Mouse (Mus musculus): ENCODE results near the gene Lmo2. TPM values are rescaled to one million over a fixed set of nuclear protein-coding genes. Genes with fewer than 3 reads are reported as not detected.
"Not testable (repeated sequence)": the region's sequence is repeated elsewhere in the genome, so short reads cannot be mapped to it uniquely, and the experiment has no call there.

Lmo2 gene
- polyA plus RNA-seq, 1 experiment from 2014 or later = 23.6 TPM

DNA sequence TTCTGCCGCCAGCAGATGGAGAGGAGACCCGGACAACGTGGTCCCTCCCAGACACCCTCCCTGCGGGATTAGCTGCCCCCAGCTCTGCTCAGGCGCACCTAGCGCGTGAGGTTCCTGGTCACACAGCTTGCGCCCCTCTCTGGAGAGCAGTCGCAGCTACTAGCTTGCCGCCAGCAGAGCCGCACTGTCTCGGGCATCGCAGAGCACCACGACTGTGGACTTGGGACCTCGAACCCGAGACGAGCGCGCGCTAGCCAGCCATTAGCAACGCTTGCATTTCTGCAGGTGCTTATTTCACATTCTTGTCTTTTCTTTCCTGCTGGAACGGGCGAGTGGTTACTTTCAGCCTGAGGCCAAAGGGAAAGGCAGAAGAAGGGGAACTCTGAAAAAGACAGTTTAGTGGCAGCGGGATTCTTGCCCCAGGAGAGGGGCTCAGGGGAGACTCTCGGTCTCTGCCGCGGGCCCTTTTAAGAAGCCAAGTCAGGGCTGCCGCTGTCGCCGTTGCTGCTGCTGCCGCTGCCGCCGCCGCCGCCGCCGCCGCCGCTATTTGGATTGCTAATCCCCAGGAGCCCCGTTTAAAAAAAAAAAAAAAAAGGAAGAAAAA lies 11.8 kb downstream of the Lmo2 start:
- under 1% methylated on average over 40 of the region's 40 CpGs for WGBS
- H3K4me2 ChIP-seq (replicated peaks) = peak overlapping the region; percentile 88
- peak; percentile 88 for ATAC-seq (replicated peaks)

DNA sequence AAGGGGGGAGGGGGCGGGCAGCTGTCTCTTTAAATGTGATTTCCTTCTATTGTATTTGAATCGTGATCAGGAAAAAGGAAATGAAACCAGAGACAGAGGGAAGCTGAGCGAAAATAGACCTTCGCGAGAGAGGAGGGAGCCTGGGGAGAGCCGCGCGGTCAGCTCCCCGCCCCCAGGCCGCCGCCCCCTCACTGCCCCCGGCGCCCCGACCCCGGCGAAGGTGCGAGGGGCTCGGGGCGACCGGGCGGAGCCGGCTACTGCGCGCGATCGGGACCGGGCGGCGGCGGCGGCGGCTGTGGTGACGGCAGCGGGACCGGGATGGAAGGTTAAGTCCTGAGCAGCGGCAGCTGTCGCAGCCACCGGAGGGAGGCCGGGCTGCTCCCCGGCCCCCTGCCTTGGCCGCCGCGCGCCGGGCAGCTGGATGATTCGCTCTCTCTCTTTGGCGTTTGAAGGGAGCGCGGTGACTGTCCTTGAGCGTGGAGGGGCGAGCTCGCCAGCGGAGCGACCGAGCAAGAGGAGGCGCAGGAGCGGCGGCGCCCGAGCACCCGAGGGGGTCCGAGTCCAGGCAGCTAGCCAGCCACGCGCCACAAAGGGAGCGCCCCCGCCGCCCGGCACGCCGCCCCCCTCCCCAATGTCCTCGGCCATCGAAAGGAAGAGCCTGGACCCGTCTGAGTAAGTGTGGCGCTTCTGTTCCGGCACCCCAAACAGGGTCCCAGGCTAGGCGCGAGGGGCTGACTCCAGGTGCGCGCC lies 12.4 kb downstream of the Lmo2 start:
- H3K27ac ChIP-seq (replicated peaks) = peak overlapping the region; percentile 50
- H3K4me2 ChIP-seq (replicated peaks) = peak overlapping the region; percentile 88
- no peaks in the 10 kb centered on the region for H3K36me3 ChIP-seq
- H3K9ac ChIP-seq (replicated peaks) = peak overlapping the region; percentile 75
- peak; percentile 65 for ATAC-seq (replicated peaks)
- no peaks in the 10 kb centered on the region for H3K9me3 ChIP-seq
- H3K4me3 ChIP-seq = peak overlapping the region; percentile 62
- peaks cover 21% of the 10 kb centered on the region for H3K4me1 ChIP-seq
- WGBS = 0% methylated on average over 56 of the region's 79 CpGs
- H3K27me3 ChIP-seq = 0 out of 2 replicates have a peak, but pooled peaks cover 5% of the 10 kb centered on the region

More for the DNA sequence above, 11.8 kb downstream of the Lmo2 start:
- no peaks in the 10 kb centered on the region for H3K9me3 ChIP-seq
- peaks cover 21% of the 10 kb centered on the region for H3K4me1 ChIP-seq
- peak overlapping the region; percentile 75 for H3K9ac ChIP-seq (replicated peaks)
- H3K27ac ChIP-seq (replicated peaks) = peak overlapping the region; percentile 36
- 0 out of 2 replicates have a peak, but pooled peaks cover 5% of the 10 kb centered on the region for H3K27me3 ChIP-seq
- H3K36me3 ChIP-seq = no peaks in the 10 kb centered on the region
- H3K4me3 ChIP-seq = peak overlapping the region; percentile 62

DNA sequence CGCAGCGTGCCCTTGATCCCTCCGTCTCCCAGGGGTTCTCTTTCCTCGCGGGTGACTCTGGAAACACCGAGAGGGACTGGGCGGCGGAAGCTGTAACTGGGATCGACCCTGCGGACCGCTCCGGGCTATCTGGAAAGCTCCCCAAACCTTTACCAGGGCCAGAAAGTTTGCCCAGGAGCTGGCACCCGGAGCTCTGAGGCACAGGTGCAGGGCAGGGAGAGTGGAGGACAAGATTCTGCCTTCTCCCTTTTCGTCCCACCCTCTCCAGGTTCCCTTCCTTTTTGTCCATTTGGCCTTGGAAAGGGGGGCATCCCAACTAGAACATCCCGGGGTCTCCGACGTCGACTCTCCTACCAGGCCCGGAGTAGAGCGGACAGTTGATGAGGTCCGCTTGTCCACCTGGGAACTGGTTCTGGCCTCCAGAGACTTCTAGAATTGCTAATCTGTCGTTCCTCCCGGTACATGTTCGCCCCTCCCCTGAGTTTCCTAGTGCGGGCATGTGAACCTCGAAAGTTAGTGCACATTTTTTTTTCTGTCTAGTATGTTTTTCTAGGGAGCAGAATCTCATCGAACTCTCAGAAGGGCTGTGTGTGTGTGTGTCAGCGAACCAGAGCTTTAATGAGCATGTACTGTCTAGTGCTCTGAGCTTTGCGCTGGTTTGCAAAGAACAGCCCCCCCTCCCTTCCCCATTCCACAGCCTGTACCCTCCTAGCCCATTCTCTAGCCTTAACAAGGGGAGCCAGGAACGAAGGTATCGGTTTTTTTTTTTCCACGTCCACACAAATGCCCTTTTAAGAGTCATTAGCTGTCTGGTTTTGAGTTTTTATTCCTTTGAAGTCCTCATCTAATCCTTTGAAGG lies 13.2 kb downstream of the Lmo2 start:
- 1% methylated on average over 32 of the region's 32 CpGs for WGBS
- peaks cover 21% of the 10 kb centered on the region for H3K4me1 ChIP-seq
- ATAC-seq (replicated peaks) = peak; percentile 32; the same call in 1 of the 2 replicates
- H3K4me3 ChIP-seq = peak overlapping the region; percentile 62
- peak overlapping the region; percentile 50; the same call in 1 of the 2 replicates for H3K27ac ChIP-seq (replicated peaks)
- 0 out of 2 replicates have a peak, but pooled peaks cover 5% of the 10 kb centered on the region for H3K27me3 ChIP-seq
- no peaks in the 10 kb centered on the region for H3K36me3 ChIP-seq
- H3K9me3 ChIP-seq = no peaks in the 10 kb centered on the region
- peak overlapping the region; percentile 88 for H3K4me2 ChIP-seq (replicated peaks)
- peak overlapping the region; percentile 75 for H3K9ac ChIP-seq (replicated peaks)

DNA sequence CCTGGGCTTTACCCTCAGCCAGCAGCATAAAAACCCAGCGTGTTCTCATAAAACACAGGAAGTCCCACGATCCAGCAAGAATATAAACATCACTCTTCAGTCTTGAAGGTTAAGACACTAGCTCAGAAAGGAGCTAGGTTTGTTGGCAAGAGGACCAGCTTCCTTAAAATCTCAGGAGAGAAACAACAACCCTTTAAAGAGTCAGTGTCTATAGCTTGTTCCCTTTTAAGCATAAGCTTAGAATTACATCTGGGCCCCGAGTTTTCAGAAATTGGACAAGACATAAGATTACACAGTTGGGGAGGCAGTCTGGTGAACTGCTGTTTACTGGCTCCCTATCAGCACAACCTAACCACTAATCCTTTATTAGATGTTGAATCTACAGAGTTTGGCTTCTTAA lies 14.1 kb downstream of the Lmo2 start:
- H3K4me1 ChIP-seq = peaks cover 21% of the 10 kb centered on the region
- 0 out of 2 replicates have a peak, but pooled peaks cover 5% of the 10 kb centered on the region for H3K27me3 ChIP-seq
- no peaks in the 10 kb centered on the region for H3K36me3 ChIP-seq
- no peak overlapping the region for H3K9ac ChIP-seq (replicated peaks)
- H3K27ac ChIP-seq (replicated peaks) = no peak overlapping the region
- H3K4me3 ChIP-seq = peak overlapping the region; percentile 62; the same call in 1 of the 2 replicates
- WGBS = 11% methylated on average over 3 of the region's 3 CpGs
- H3K4me2 ChIP-seq (replicated peaks) = no peak overlapping the region
- H3K9me3 ChIP-seq = no peaks in the 10 kb centered on the region
- ATAC-seq (replicated peaks) = no peak

DNA sequence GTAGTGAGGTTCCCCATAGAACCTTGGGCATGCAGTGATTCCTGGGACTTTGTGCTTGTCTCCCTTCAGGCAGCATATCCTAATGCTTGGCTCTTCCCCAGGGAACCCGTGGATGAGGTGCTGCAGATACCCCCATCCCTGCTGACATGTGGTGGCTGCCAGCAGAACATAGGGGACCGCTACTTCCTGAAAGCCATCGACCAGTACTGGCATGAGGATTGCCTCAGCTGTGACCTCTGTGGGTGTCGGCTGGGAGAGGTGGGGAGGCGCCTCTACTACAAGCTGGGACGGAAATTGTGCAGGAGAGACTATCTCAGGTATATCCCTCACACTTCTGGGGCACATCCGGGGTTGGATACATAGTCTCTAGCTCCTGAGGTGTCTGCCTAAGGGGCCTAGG lies 18.1 kb downstream of the Lmo2 start:
- no peak overlapping the region for H3K4me2 ChIP-seq (replicated peaks)
- no peaks in the 10 kb centered on the region for H3K36me3 ChIP-seq
- ATAC-seq (replicated peaks) = no peak
- H3K9ac ChIP-seq (replicated peaks) = no peak overlapping the region
- 0 out of 2 replicates have a peak, but pooled peaks cover 5% of the 10 kb centered on the region for H3K27me3 ChIP-seq
- peaks cover 13% of the 10 kb centered on the region for H3K4me1 ChIP-seq
- no peak overlapping the region for H3K27ac ChIP-seq (replicated peaks)
- 86% methylated on average over 7 of the region's 7 CpGs for WGBS
- no peaks in the 10 kb centered on the region for H3K9me3 ChIP-seq
- H3K4me3 ChIP-seq = no peak overlapping the region

DNA sequence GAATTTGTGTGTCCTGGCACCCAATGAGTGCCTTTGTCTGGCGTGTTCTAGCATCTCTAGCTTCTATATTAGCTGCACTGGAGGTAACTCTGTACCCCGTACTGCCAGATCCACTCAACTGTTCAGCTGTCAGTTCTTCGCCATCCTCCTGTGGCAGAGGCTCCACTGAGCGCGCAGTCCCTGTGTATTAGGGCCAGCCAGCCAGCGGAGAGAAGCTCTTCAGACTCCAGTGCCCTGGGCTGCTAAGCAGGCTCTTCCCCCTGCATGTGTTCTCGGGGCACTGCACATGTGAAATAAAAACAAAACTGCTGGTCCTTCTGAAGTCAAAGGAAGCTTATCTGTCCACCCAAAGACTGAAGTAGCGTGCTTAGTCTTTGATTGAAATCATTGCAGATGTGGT lies 19.4 kb downstream of the Lmo2 start:
- 0 out of 2 replicates have a peak, but pooled peaks cover 2% of the 10 kb centered on the region for H3K27me3 ChIP-seq
- H3K4me3 ChIP-seq = no peak overlapping the region
- H3K36me3 ChIP-seq = no peaks in the 10 kb centered on the region
- peaks cover 6% of the 10 kb centered on the region; the same call in 1 of the 2 replicates for H3K4me1 ChIP-seq
- H3K9me3 ChIP-seq = no peaks in the 10 kb centered on the region
- no peak overlapping the region for H3K9ac ChIP-seq (replicated peaks)
- 48% methylated on average over 8 of the region's 8 CpGs for WGBS
- no peak overlapping the region for H3K4me2 ChIP-seq (replicated peaks)
- no peak for ATAC-seq (replicated peaks)
- H3K27ac ChIP-seq (replicated peaks) = no peak overlapping the region

DNA sequence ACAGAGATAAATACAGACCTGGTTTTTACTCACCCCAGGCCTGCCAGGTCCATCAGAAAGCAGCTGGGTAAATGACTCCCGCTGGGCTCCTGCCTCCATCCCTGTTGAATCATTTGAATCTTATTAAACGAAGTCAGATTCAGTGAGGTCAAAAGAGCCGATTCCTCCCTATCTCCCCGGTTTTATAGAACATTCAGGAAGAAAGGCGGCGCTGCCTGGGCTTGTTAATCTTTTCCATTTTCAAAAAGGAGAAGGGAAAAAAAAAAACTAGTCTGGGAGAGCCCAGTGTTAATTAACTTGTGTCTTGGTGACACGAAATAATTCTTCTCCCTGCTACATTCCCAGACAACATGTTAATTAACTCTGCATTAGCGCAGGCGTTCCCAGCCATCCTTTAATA lies 19.9 kb downstream of the Lmo2 start:
- no peak overlapping the region for H3K9ac ChIP-seq (replicated peaks)
- no peak overlapping the region for H3K4me3 ChIP-seq
- no peaks in the 10 kb centered on the region for H3K9me3 ChIP-seq
- H3K27me3 ChIP-seq = no peaks in the 10 kb centered on the region
- peaks cover 6% of the 10 kb centered on the region; the same call in 1 of the 2 replicates for H3K4me1 ChIP-seq
- 7% methylated on average over 9 of the region's 9 CpGs for WGBS
- ATAC-seq (replicated peaks) = no peak
- H3K27ac ChIP-seq (replicated peaks) = no peak overlapping the region
- H3K36me3 ChIP-seq = no peaks in the 10 kb centered on the region
- no peak overlapping the region for H3K4me2 ChIP-seq (replicated peaks)

DNA sequence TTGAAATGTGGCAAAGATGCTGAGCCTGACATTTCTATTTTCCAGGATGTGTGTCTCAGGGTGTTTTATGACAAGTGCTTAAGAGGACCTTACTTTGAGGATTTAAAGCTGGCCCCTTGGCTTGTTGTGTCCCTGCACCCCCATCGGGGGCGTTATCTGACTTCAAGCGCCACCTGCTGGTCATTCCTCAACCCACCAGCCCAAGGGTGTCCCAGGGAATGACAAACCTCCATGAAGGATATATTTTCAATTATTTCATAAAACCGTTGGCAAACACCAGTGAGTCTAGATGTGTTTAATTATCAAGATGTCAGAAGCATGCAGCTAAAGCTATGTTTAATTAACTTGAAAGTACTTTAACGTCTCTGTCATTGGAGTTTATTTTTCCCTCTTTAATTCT lies 24.5 kb downstream of the Lmo2 start:
- Histone ChIP-seq H3K9me3 (no peaks in the 10 kb centered on the region), H3K9ac (replicated peaks) (no peak overlapping the region), H3K36me3 (no peaks in the 10 kb centered on the region), H3K4me3 (no peak overlapping the region), H3K27ac (replicated peaks) (no peak overlapping the region), H3K27me3 (no peaks in the 10 kb centered on the region), H3K4me1 (peaks cover 5% of the 10 kb centered on the region; the same call in 1 of the 2 replicates), H3K4me2 (replicated peaks) (no peak overlapping the region)
- peak; percentile 81 for ATAC-seq (replicated peaks)
- WGBS = 5% methylated on average over 5 of the region's 5 CpGs

DNA sequence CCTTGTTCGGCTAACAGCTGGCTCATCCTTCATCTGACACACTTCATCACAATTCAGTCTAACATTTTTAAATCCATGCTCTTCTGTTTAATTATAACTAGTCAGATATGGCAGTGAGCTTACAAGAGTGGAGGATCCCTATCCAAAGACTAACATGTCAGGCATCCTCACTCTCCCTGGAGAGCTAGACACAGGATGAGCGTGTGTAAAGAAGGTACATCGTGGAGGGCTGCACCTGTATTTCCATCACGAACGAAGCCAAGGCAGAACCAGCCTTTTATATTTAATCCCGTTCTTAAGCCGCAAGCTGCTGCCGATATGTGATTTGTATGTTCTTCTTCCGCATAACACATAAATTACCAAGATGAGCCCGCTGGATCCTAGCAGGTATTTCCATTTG lies 25.4 kb downstream of the Lmo2 start:
- H3K9me3 ChIP-seq = no peaks in the 10 kb centered on the region
- no peaks in the 10 kb centered on the region for H3K36me3 ChIP-seq
- no peaks in the 10 kb centered on the region for H3K27me3 ChIP-seq
- no peak overlapping the region for H3K9ac ChIP-seq (replicated peaks)
- no peak overlapping the region for H3K4me3 ChIP-seq
- H3K4me1 ChIP-seq = no peaks in the 10 kb centered on the region
- 89% methylated on average over 10 of the region's 10 CpGs for WGBS
- ATAC-seq (replicated peaks) = no peak
- no peak overlapping the region for H3K4me2 ChIP-seq (replicated peaks)
- H3K27ac ChIP-seq (replicated peaks) = no peak overlapping the region

DNA sequence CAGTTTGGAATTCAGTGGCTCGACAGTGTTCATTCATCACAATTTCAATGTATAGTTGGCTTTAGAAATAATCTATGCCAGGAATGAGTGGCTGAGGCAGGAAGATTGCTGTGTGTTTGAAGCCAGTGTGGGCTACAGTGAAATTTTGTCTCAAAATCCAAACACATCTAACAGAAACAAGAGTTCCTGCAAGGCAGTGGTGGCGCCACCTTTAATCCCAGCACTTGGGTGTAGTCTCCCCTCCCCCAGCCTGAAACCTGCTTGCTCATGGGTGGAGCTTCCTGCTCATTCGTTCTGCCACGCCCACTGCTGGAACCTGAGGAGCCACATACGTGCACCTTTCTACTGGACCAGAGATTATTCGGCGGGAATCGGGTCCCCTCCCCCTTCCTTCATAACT lies 29.8 kb downstream of the Lmo2 start:
- H3K4me3 ChIP-seq; ATAC-seq (replicated peaks); H3K27me3 ChIP-seq; H3K27ac ChIP-seq (replicated peaks); H3K9me3 ChIP-seq; H3K9ac ChIP-seq (replicated peaks); H3K36me3 ChIP-seq; H3K4me2 ChIP-seq (replicated peaks); H3K4me1 ChIP-seq: not testable (repeated sequence)
- 78% methylated on average over 8 of the region's 8 CpGs for WGBS

DNA sequence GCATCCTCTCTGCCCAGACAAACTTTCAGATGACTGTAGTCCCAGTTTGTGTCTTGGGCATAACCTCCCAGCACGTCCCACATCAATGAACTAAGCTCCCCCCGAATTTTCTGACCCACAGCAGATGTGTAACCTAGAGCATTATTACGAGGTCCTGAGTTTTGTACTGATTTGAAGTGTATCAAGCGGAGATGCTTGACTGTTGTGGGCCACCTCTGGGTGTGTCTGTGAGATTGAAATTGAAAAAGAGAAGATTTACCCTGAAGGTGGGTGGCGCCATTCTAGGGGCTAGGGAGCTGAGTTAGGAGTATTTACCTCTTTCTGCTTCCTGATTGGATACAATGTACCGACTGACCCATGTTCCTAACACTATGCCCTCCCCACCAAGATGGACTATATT lies 31.9 kb downstream of the Lmo2 start:
- H3K4me2 ChIP-seq (replicated peaks) = no peak overlapping the region
- no peak overlapping the region for H3K27ac ChIP-seq (replicated peaks)
- no peak for ATAC-seq (replicated peaks)
- H3K9ac ChIP-seq (replicated peaks) = no peak overlapping the region
- H3K4me3 ChIP-seq = no peak overlapping the region
- WGBS = 89% methylated on average over 6 of the region's 6 CpGs
- no peaks in the 10 kb centered on the region for H3K9me3 ChIP-seq
- H3K27me3 ChIP-seq = no peaks in the 10 kb centered on the region
- H3K4me1 ChIP-seq = peaks cover 5% of the 10 kb centered on the region; the same call in 1 of the 2 replicates
- H3K36me3 ChIP-seq = no peaks in the 10 kb centered on the region

DNA sequence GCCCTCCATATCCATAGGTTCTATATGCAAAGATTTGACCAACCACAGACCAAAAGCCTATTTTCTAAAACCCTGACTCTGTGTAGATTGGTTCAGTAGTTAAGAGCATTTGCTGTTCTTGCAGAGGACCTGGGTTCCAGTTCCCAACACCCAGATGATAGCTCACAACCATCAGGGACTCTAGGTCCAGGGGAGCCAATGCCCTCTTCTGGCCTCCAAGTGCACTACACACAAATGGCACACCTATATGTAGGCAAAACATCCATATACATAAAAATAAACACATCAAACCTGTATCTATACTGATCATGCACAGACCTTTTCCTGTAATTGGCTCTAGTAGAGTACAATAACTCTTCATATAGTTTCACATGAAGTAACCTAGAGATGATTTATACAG lies 33.5 kb downstream of the Lmo2 start:
- Histone ChIP-seq H3K4me1 (peaks cover 5% of the 10 kb centered on the region; the same call in 1 of the 2 replicates), H3K27ac (replicated peaks) (no peak overlapping the region), H3K27me3 (no peaks in the 10 kb centered on the region), H3K9ac (replicated peaks) (no peak overlapping the region), H3K36me3 (no peaks in the 10 kb centered on the region), H3K4me2 (replicated peaks) (no peak overlapping the region), H3K9me3 (no peaks in the 10 kb centered on the region), H3K4me3 (no peak overlapping the region)
- no peak for ATAC-seq (replicated peaks)
